Mouse (Mus musculus): ENCODE data around the gene Gm1527. TPM values are rescaled to one million over a fixed set of nuclear protein-coding genes. Genes with fewer than 3 reads are reported as not detected.
"Not testable (repeated sequence)": the region's sequence is repeated elsewhere in the genome, so short reads cannot be mapped to it uniquely, and the experiment has no call there.

The Gm1527 gene
- polyA plus RNA-seq (2016; fragmentation: Nextera tagmentation; extraction: Ambion mirVana), result not detected in 2 replicates

DNA sequence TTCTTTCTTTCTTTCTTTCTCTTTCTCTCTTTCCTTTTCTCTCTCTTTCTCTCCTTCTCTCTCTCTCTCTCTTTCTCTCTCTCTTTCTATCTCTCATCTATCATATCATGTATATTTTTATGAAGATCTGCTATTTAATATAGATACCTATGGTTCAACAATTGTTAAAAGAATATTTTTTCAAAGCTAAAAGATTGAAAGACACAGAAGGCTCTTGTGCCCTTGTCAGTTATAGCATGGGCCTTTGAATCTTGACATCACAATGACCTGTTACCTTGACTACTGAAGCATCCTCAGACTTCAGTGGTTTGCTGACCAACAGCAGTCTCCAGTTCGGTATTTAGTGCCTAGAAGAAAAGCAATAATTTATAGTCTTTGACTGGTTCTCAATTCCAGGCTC lies at the start of gene Gm1527:
Gene Gm1527 (plus strand): TSS at position 301 of the 400 bp plus-strand sequence.
- 59% methylated on average over 1 of the region's 1 CpGs for WGBS
- Histone ChIP-seq H3K4me3 (replicated peaks) (no peak within 1 kb of the TSS), H3K4me2 (no peak within 1 kb of the TSS), H3K9ac (replicated peaks) (no peak within 1 kb of the TSS), H3K27ac (no peak within 1 kb of the TSS), H3K4me1 (replicated peaks) (no peaks in the 10 kb centered on the region), H3K9me3 (no peaks in the 10 kb centered on the region), H3K27me3 (no peaks in the 10 kb centered on the region), H3K36me3 (no peaks in the 10 kb centered on the region)
- no peak for ATAC-seq (ENCODE audit: insufficient number of reproducible peaks, insufficient read depth, low FRiP score, low TSS enrichment, low read depth)

DNA sequence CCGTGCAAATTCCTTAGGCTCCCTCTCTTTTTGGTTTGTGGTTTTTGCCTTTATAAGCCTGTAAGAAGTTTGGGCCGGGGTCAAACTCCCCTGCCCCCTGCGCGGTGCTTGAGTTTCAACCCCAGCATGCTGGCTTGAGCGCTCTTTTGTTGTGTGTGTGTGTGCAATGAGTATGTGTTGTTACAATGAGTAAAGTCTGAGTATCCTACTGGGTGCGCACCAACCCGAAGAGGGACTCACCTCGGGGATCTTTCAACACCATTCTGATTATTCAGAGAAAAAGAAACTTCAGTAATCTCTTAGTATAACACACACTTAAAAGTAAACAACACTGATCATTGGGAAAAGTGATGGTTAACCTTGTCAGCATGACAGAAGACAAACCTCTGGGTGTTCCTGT lies 49.2 kb upstream of the Gm1527 start:
- H3K4me2 ChIP-seq, result no peak overlapping the region
- H3K4me1 ChIP-seq (replicated peaks), result peaks cover 13% of the 10 kb centered on the region
- ATAC-seq (ENCODE audit: insufficient number of reproducible peaks, insufficient read depth, low FRiP score, low TSS enrichment, low read depth), result no peak
- H3K4me3 ChIP-seq (replicated peaks), result no peak overlapping the region
- 41% methylated on average over 8 of the region's 8 CpGs for WGBS
- H3K27ac ChIP-seq, result no peak overlapping the region
- H3K9ac ChIP-seq (replicated peaks), result no peak overlapping the region
- H3K36me3 ChIP-seq, result no peaks in the 10 kb centered on the region
- H3K9me3 ChIP-seq, result no peaks in the 10 kb centered on the region
- no peaks in the 10 kb centered on the region for H3K27me3 ChIP-seq

DNA sequence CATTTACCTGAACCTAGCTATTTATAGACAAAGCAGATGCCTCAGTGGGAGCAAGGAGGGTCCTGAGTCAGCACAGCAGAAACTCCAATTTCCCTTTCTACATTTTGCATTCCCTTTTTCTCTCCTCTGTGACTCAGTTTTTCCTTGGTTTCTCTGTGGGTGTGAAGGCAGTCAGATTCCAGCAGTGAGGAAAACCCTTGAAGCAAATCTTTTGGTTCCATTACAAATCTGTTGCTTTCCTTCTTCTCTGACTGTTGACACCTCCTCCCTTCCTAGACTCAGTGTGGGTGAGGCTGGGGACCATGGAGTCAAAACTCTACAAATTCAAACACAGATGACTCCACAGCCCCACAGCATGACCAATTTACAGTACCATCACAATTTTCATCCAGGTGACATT lies 45.3 kb upstream of the Gm1527 start:
- H3K4me2 ChIP-seq, result no peak overlapping the region
- no peak overlapping the region for H3K9ac ChIP-seq (replicated peaks)
- H3K9me3 ChIP-seq, result no peaks in the 10 kb centered on the region
- ATAC-seq (ENCODE audit: insufficient number of reproducible peaks, insufficient read depth, low FRiP score, low TSS enrichment, low read depth), result no peak
- H3K27ac ChIP-seq, result no peak overlapping the region
- peaks cover 8% of the 10 kb centered on the region for H3K4me1 ChIP-seq (replicated peaks)
- H3K4me3 ChIP-seq (replicated peaks), result no peak overlapping the region
- H3K36me3 ChIP-seq, result no peaks in the 10 kb centered on the region
- H3K27me3 ChIP-seq, result no peaks in the 10 kb centered on the region

DNA sequence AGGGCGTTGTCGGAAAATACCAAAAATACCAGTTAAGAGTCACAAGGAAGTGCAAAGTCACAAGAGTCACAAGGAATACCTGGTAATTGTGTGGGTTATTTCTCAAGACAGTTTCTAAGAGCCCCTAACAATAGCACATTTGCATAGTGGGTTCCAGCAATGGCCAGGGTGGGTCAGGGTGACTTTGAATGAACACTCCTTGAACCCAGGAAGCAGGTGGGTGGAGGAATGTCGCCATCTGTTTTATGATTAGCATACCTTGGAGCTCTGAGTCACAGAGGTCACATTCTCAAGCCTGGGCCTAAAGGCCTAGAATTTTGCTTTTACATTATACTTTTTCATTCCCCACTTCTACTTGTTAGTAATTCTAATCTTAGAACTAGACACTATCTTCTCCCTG lies 40.2 kb upstream of the Gm1527 start:
- not testable (repeated sequence) for H3K9ac ChIP-seq (replicated peaks); H3K9me3 ChIP-seq; H3K4me1 ChIP-seq (replicated peaks); H3K36me3 ChIP-seq; H3K4me3 ChIP-seq (replicated peaks); H3K4me2 ChIP-seq; H3K27ac ChIP-seq; ATAC-seq (ENCODE audit: insufficient number of reproducible peaks, insufficient read depth, low FRiP score, low TSS enrichment, low read depth); H3K27me3 ChIP-seq
- WGBS, result 91% methylated on average over 3 of the region's 3 CpGs

DNA sequence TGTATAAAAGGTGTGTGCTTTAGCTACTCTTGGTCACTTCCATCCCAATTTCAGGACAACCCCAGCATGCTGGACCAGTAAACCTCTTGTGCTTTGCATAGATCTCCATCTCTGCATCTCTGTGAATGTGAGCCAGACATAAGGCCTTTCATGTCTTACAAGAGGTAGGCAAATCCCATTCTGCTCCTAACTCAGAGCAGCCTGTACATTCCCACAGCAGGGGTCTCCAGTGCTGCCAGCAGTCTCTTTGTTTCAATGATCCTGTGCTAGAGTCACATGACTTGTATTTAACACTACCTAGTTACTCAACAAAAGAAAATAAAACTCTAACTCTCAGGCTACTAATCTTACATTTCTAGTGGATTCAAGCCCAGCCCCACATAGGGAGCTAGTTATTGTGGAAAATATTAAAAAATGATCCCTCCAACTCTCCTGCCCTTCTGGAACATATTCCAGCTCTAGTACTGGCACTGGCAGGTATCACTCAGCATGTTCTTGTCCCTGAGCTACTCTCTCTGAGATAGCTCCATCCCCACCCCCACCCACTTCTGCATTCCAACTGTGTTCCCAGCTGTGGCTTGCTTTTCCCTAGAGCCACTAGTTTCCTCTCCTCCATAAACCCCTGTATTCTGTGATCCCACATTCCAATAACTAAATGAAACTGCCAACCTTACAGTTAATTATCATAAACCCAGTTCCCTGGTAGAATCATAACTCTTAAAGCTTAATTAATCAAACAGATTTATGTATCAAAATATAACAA lies 32.6 kb upstream of the Gm1527 start:
- H3K4me2 ChIP-seq; H3K27ac ChIP-seq; H3K9me3 ChIP-seq; ATAC-seq (ENCODE audit: insufficient number of reproducible peaks, insufficient read depth, low FRiP score, low TSS enrichment, low read depth); H3K4me3 ChIP-seq (replicated peaks); H3K27me3 ChIP-seq; H3K9ac ChIP-seq (replicated peaks); H3K4me1 ChIP-seq (replicated peaks); H3K36me3 ChIP-seq: not testable (repeated sequence)

DNA sequence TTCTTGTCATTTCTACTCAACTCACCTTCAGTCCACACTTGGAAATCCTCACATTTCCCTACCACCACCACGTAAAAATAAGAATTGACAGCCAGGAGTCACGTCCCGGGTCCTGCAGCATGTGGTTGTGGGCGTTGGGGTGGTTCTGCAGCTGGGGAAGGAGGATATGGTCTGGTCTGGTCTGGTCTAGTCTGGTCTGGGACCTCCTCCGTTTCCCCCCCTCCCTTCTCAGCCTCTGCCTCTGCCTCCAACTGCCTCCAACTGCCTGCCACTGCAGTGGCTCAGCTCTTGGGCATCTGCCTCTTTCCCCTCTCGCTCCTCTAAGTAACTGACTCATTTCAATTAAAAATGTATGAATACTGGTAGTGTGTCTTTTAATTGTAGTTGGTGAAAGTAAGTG lies 4.5 kb downstream of the Gm1527 start:
- not testable (repeated sequence) for H3K9me3 ChIP-seq; ATAC-seq (ENCODE audit: insufficient number of reproducible peaks, insufficient read depth, low FRiP score, low TSS enrichment, low read depth); H3K27me3 ChIP-seq; H3K9ac ChIP-seq (replicated peaks); H3K36me3 ChIP-seq; H3K4me2 ChIP-seq; H3K27ac ChIP-seq; H3K4me1 ChIP-seq (replicated peaks); H3K4me3 ChIP-seq (replicated peaks)
- WGBS, result 62% methylated on average over 6 of the region's 6 CpGs

DNA sequence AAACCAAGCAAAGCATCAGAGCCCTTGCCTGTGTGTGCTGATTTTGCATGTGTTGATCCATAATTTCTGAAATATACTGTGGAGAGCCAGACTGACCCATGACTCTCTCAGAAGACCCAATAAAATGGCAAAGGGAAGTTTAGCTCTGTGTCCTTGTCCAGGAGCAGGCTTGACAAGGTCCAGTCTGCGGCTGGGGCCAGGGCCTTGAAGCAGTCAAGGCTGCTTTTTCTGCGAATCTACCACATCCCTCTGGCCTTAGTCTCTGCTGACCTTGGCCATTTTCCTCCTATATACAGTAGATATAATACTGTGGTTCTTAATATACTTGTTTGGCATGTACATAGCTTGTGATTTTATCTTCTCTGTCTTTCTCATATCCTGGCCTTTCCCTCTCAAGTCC lies 73.5 kb downstream of the Gm1527 start:
- no peak for ATAC-seq (ENCODE audit: insufficient number of reproducible peaks, insufficient read depth, low FRiP score, low TSS enrichment, low read depth)
- 0 out of 2 replicates have a peak, but pooled peaks cover 3% of the 10 kb centered on the region for H3K27me3 ChIP-seq
- no peak overlapping the region for H3K4me2 ChIP-seq
- no peaks in the 10 kb centered on the region for H3K4me1 ChIP-seq (replicated peaks)
- H3K36me3 ChIP-seq, result no peaks in the 10 kb centered on the region
- H3K4me3 ChIP-seq (replicated peaks), result no peak overlapping the region
- no peak overlapping the region for H3K27ac ChIP-seq
- H3K9me3 ChIP-seq, result no peaks in the 10 kb centered on the region
- H3K9ac ChIP-seq (replicated peaks), result no peak overlapping the region
- WGBS, result 90% methylated on average over 2 of the region's 2 CpGs

DNA sequence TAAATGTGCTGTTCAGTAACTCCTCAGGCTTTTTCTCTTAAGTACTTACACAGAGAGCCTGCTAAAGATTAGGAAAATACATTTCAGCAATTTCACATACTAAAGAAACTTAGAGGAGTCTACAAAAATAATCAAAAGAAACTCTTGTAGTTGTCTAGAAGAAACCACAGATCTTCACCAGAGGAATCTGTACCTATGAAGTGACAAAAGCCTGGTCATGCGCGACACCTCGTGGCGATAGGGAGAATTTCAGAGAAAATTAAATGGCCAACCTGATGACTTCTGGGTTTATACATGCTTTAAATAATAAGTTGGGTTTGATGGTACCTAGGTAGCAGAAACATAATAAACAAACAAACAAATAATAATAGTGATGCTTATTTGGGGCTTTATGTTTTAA lies 76.4 kb downstream of the Gm1527 start:
- Histone ChIP-seq H3K4me1 (replicated peaks) (no peaks in the 10 kb centered on the region), H3K4me3 (replicated peaks) (no peak overlapping the region), H3K27me3 (0 out of 2 replicates have a peak, but pooled peaks cover 3% of the 10 kb centered on the region), H3K36me3 (no peaks in the 10 kb centered on the region), H3K9ac (replicated peaks) (no peak overlapping the region), H3K4me2 (no peak overlapping the region), H3K27ac (no peak overlapping the region), H3K9me3 (no peaks in the 10 kb centered on the region)
- WGBS, result under 1% methylated on average over 4 of the region's 4 CpGs
- no peak for ATAC-seq (ENCODE audit: insufficient number of reproducible peaks, insufficient read depth, low FRiP score, low TSS enrichment, low read depth)

Other genes starting within 250 kb of the Gm1527 start
- 0.13 TPM in 1 of 2 replicates, not detected in the other for gene Slc2a2, start 194.7 kb upstream of the Gm1527 start, polyA plus RNA-seq (2016; fragmentation: Nextera tagmentation; extraction: Ambion mirVana)
- 10.7 and 12.3 TPM in 2 replicates for gene Eif5a2, start 111.3 kb upstream of the Gm1527 start, polyA plus RNA-seq (2016; fragmentation: Nextera tagmentation; extraction: Ambion mirVana)
- 480 and 481 TPM in 2 replicates for gene Rpl22l1, start 87.2 kb upstream of the Gm1527 start, polyA plus RNA-seq (2016; fragmentation: Nextera tagmentation; extraction: Ambion mirVana)
- 3.2 and 3.3 TPM in 2 replicates for gene Egfem1, start 189.4 kb downstream of the Gm1527 start, polyA plus RNA-seq (2016; fragmentation: Nextera tagmentation; extraction: Ambion mirVana)

All from limb, embryonic 12.5 days (tissue).